In genomic region chr19:32943594-32944230, GRCm38 (mm10) we compare ENCODE assay signal across 28 mouse cellular contexts.
"Had no signal": no experiment of that assay in that cellular context is flagged by ENCODE, and none has a peak within 500 bp of the region (broad histone marks: within the 10 kb centered on the region; RNA-seq: fewer than 3 reads in every experiment).

No protein-coding gene starts in this region.

- H3K36me3 ChIP-seq: limb, embryonic 10.5 days; limb, embryonic 12.5 days; limb, embryonic 13.5 days; limb, embryonic 15.5 days; liver, embryonic 12.5 days; liver, embryonic 13.5 days; liver, embryonic 15.5 days; lung, embryonic 15.5 days; midbrain, embryonic 10.5 days; midbrain, embryonic 12.5 days; midbrain, embryonic 13.5 days; midbrain, embryonic 15.5 days; neural tube, embryonic 12.5 days; neural tube, embryonic 13.5 days had no signal

- H3K27me3 ChIP-seq: limb, embryonic 12.5 days; limb, embryonic 13.5 days; limb, embryonic 15.5 days; liver, embryonic 12.5 days; liver, embryonic 13.5 days; liver, embryonic 15.5 days; lung, embryonic 15.5 days; midbrain, embryonic 12.5 days; midbrain, embryonic 13.5 days; midbrain, embryonic 15.5 days; neural tube, embryonic 12.5 days; neural tube, embryonic 13.5 days had no signal

- DNase-seq: left cerebral cortex, postnatal 4 days; liver; liver, embryonic 13.5 days; liver, postnatal 0 days; lung, adult 18-20 months; lung, adult 2 months; lung, embryonic 14.5 days; lung, postnatal 10 days; lung, postnatal 14 days; lung, postnatal 4 days; midbrain, embryonic 14.5 days had no signal

- H3K4me1 ChIP-seq: limb, embryonic 10.5 days; limb, embryonic 12.5 days; limb, embryonic 13.5 days; limb, embryonic 15.5 days; liver, embryonic 12.5 days; liver, embryonic 13.5 days; liver, embryonic 15.5 days; lung, embryonic 15.5 days; megakaryocyte, embryonic 14.5 days; midbrain, embryonic 10.5 days; midbrain, embryonic 12.5 days; midbrain, embryonic 13.5 days; midbrain, embryonic 15.5 days; neural tube, embryonic 12.5 days; neural tube, embryonic 13.5 days had no signal

- H3K9me3 ChIP-seq: limb, embryonic 10.5 days; limb, embryonic 12.5 days; limb, embryonic 13.5 days; limb, embryonic 15.5 days; liver, embryonic 12.5 days; liver, embryonic 13.5 days; liver, embryonic 15.5 days; lung, embryonic 15.5 days; megakaryocyte, embryonic 14.5 days; midbrain, embryonic 10.5 days; midbrain, embryonic 12.5 days; midbrain, embryonic 13.5 days; midbrain, embryonic 15.5 days; neural tube, embryonic 12.5 days; neural tube, embryonic 13.5 days had no signal

- H3K4me3 ChIP-seq: limb, embryonic 10.5 days; limb, embryonic 12.5 days; limb, embryonic 13.5 days; limb, embryonic 15.5 days; liver, embryonic 12.5 days; liver, embryonic 13.5 days; liver, embryonic 15.5 days; lung, embryonic 15.5 days; megakaryocyte, embryonic 14.5 days; midbrain, embryonic 10.5 days; midbrain, embryonic 12.5 days; midbrain, embryonic 13.5 days; midbrain, embryonic 15.5 days; myocyte; neural tube, embryonic 12.5 days; neural tube, embryonic 13.5 days had no signal

- H3K27ac ChIP-seq: limb, embryonic 10.5 days; limb, embryonic 12.5 days; limb, embryonic 13.5 days; limb, embryonic 15.5 days; liver, embryonic 12.5 days; liver, embryonic 13.5 days; liver, embryonic 14.5 days; liver, embryonic 15.5 days; lung, embryonic 15.5 days; macrophage; midbrain, embryonic 10.5 days; midbrain, embryonic 12.5 days; midbrain, embryonic 13.5 days; midbrain, embryonic 15.5 days; neural tube, embryonic 12.5 days; neural tube, embryonic 13.5 days had no signal
